Mouse (Mus musculus) adrenal gland, postnatal 36 days (tissue): ENCODE data around the gene Hmgcl. TPM values are rescaled to one million over a fixed set of nuclear protein-coding genes. Genes with fewer than 3 reads are reported as not detected.

ENCODE experiments used
- DNase-seq, 2 experiments: peaks; one replicate each; pipeline ENCODE4 v3.0.0; 2021; ENCODE audit warnings: mixed read lengths in 1 of 2
- total RNA-seq, 2 experiments: library from RNA; stranded (reverse); gene quantifications; 2 replicates each; pipeline ENCODE4 v1.2.3; 2021

The Hmgcl gene
- total RNA-seq, 2 experiments from 2014 or later = 56.1 to 62.6 TPM

- no peak for DNase-seq
Observed at GRCm38 (mm10) chr4:135986301-135986942, 40.2 kb downstream of the Hmgcl start.

GRCm38 (mm10) chr4:135986943-135987710 is 40.9 kb downstream of the Hmgcl start, which contains the start of gene Pithd1:
Gene Pithd1, minus strand, starts transcription at chr4:135987264.
- DNase-seq = peak; percentile 93

GRCm38 (mm10) chr4:135987714-135988113 is 41.5 kb downstream of the Hmgcl start:
- DNase-seq = no peak

- DNase-seq = no peak
Observed at GRCm38 (mm10) chr4:135993941-135994340, 47.7 kb downstream of the Hmgcl start.

- no peak for DNase-seq
Observed at GRCm38 (mm10) chr4:135995118-135995517, 48.9 kb downstream of the Hmgcl start.

- DNase-seq = peak; percentile 43 to 49
Observed at GRCm38 (mm10) chr4:136004107-136004675, 57.9 kb downstream of the Hmgcl start.

- no peak for DNase-seq
Observed at GRCm38 (mm10) chr4:136004921-136005320, 58.7 kb downstream of the Hmgcl start.

GRCm38 (mm10) chr4:136006821-136007220 is 60.6 kb downstream of the Hmgcl start:
- DNase-seq = no peak

- no peak for DNase-seq
Observed at GRCm38 (mm10) chr4:136008782-136009447, 62.7 kb downstream of the Hmgcl start.

GRCm38 (mm10) chr4:136010586-136010985 is 64.3 kb downstream of the Hmgcl start:
- no peak for DNase-seq

Other genes with a start within 250 kb of the Hmgcl start
- 1 to 10 TPM in 1 of 2 experiments, under 1 TPM in 1; 0.17 to 1.9 TPM for gene Il22ra1, start 218.3 kb upstream of the Hmgcl start, total RNA-seq
- under 1 TPM; 0.16 to 0.33 TPM for gene Myom3, start 186.7 kb upstream of the Hmgcl start, total RNA-seq
- 100 to 1,000 TPM in 1 of 2 experiments, 10 to 100 TPM in 1; 82.3 to 120 TPM for gene Srsf10, start 90.7 kb upstream of the Hmgcl start, total RNA-seq
- 100 to 1,000 TPM; 104 to 111 TPM for gene Pnrc2, start 72.6 kb upstream of the Hmgcl start, total RNA-seq
- 1 to 10 TPM; 1.3 to 1.6 TPM for gene Cnr2, start 51.1 kb upstream of the Hmgcl start, total RNA-seq
- gene Fuca1, start 25.7 kb upstream of the Hmgcl start, total RNA-seq = 10 to 100 TPM; 84.1 to 87.4 TPM
- gene Gale, start 17.3 kb downstream of the Hmgcl start, total RNA-seq = 10 to 100 TPM; 13.5 to 24.0 TPM
- 10 to 100 TPM; 68.0 to 77.0 TPM for gene Lypla2, start 26.2 kb downstream of the Hmgcl start, total RNA-seq
- gene Pithd1, start 40.8 kb downstream of the Hmgcl start, total RNA-seq = 10 to 100 TPM; 28.9 to 34.2 TPM
- 10 to 100 TPM; 42.1 to 44.6 TPM for gene Eloa, start 75.3 kb downstream of the Hmgcl start, total RNA-seq
- 100 to 1,000 TPM; 522 to 588 TPM for gene Rpl11, start 107.0 kb downstream of the Hmgcl start, total RNA-seq
- gene Id3, start 197.0 kb downstream of the Hmgcl start, total RNA-seq = 10 to 100 TPM; 60.0 to 74.0 TPM
- 1 to 10 TPM; 2.1 to 2.3 TPM for gene E2f2, start 225.9 kb downstream of the Hmgcl start, total RNA-seq